Mouse (Mus musculus): ENCODE results near the gene Wdr63.

- TF ChIP-seq CTCF (IDR thresholded peaks at IDR 0.05; ENCODE audit: control insufficient read depth, insufficient read depth, insufficient replicate concordance, low read depth, low read length) (no peak), POLR2A (IDR thresholded peaks at IDR 0.05; ENCODE audit: control insufficient read depth, low read depth, low read length) (no peak)
These were observed 91.0 kb downstream of the Wdr63 start for GRCm38 (mm10) chr3:146016979-146017378.

All from testis, adult 2 months (tissue).